Mouse (Mus musculus) lung, postnatal 0 days (tissue): Measurements from ENCODE around the gene Qsox1. TPM values are rescaled to one million over a fixed set of nuclear protein-coding genes. Genes with fewer than 3 reads are reported as not detected.
A peak's percentile ranks its signal among the peaks of the same experiment; 100 is the strongest.

Experiments used
- ATAC-seq: fragments of 200-750 bp; cut with Nextera tagmentation; 2 replicates; pipeline ENCODE4 v1.8.0; 2017; ENCODE audit warnings: moderate library complexity
- DNase-seq: peaks from one replicate; pipeline ENCODE4 v3.0.0-alpha.2; 2016; ENCODE audit warnings: low spot score
- H3K27ac ChIP-seq: fragments of 300-500 bp; sonication (generic); 2 replicates; pipeline ENCODE4 v1.5.1; 2014; ENCODE audit warnings: antibody characterized with exemption, mild to moderate bottlenecking, low read length, mixed read lengths
- H3K27me3 ChIP-seq: fragments of 300-500 bp; sonication (generic); replicated peaks from 2 replicates; pipeline ENCODE4 v1.6.1; 2014; ENCODE audit warnings: low read length, mixed read lengths; ENCODE audit not compliant: insufficient read depth
- H3K36me3 ChIP-seq: fragments of 300-500 bp; sonication (generic); 2 replicates; pipeline ENCODE4 v1.6.1; 2014; ENCODE audit warnings: low read length, mixed read lengths; ENCODE audit not compliant: insufficient read depth
- H3K4me1 ChIP-seq: fragments of 300-500 bp; sonication (generic); 2 replicates; pipeline ENCODE4 v1.6.1; 2014; ENCODE audit warnings: antibody characterized with exemption, low read depth, low read length, mixed read lengths; ENCODE audit not compliant: insufficient read depth
- H3K4me2 ChIP-seq: fragments of 300-500 bp; sonication (generic); replicated peaks from 2 replicates; pipeline ENCODE4 v1.6.1; 2014; ENCODE audit warnings: low read depth, mild to moderate bottlenecking, low read length, moderate library complexity, mixed read lengths
- H3K4me3 ChIP-seq: fragments of 300-500 bp; sonication (generic); 2 replicates; pipeline ENCODE4 v1.5.1; 2014; ENCODE audit warnings: low read depth, low read length
- H3K9ac ChIP-seq: fragments of 300-500 bp; sonication (generic); replicated peaks from 2 replicates; pipeline ENCODE4 v1.6.1; 2014; ENCODE audit warnings: low read depth, mild to moderate bottlenecking
- H3K9me3 ChIP-seq: fragments of 300-500 bp; sonication (generic); 2 replicates; pipeline ENCODE4 v1.6.1; 2016; ENCODE audit warnings: low read length, mixed read lengths
- CTCF ChIP-seq: IDR thresholded peaks from 2 replicates; pipeline ENCODE4 v1.5.1; 2016; ENCODE audit warnings: antibody characterized with exemption, mild to moderate bottlenecking
- EP300 ChIP-seq: IDR thresholded peaks from 2 replicates; pipeline ENCODE4 v1.6.1; 2016; ENCODE audit warnings: antibody characterized with exemption, mild to moderate bottlenecking, control low read depth
- WGBS: fragments of 180-500 bp; shearing (Covaris S2); extraction: QIAGEN DNeasy Blood & Tissue Kit; methylation state at CpG from one replicate; pipeline ENCODE4 v1.1.7; 2014; 5-methylcytosine and 5-hydroxymethylcytosine counted together
- polyA plus RNA-seq: library from polyadenylated mRNA; unstranded; fragments of >200 nt; fragmentation: Nextera tagmentation; extraction: Ambion mirVana; gene quantifications from 2 replicates; pipeline ENCODE4 v1.2.1, GENCODE M21; 2015

Qsox1 gene
- polyA plus RNA-seq, 1 experiment from 2014 or later, result 62.9 TPM

GRCm38 (mm10) chr1:155750517-155751178, 62.0 kb downstream of the Qsox1 start:
- no peak overlapping the region for H3K9ac ChIP-seq
- no peak overlapping the region for H3K27ac ChIP-seq
- H3K4me2 ChIP-seq, result no peak overlapping the region
- no peak overlapping the region for H3K4me3 ChIP-seq
- no peaks in the 10 kb centered on the region for H3K4me1 ChIP-seq
- DNase-seq (no peak), ATAC-seq (no peak)
- no peaks in the 10 kb centered on the region for H3K9me3 ChIP-seq
- TF ChIP-seq CTCF (no peak), EP300 (no peak)
- no peaks in the 10 kb centered on the region for H3K36me3 ChIP-seq
- 10% methylated on average over 11 of the region's 11 CpGs for WGBS
- peaks cover 46% of the 10 kb centered on the region; the same call in 1 of the 2 replicates for H3K27me3 ChIP-seq

- TF ChIP-seq CTCF (no peak), EP300 (no peak)
- no peak overlapping the region for H3K4me2 ChIP-seq
- ATAC-seq (no peak), DNase-seq (no peak)
- H3K27me3 ChIP-seq, result peaks cover 52% of the 10 kb centered on the region
- no peak overlapping the region for H3K27ac ChIP-seq
- H3K9ac ChIP-seq, result no peak overlapping the region
- no peaks in the 10 kb centered on the region for H3K36me3 ChIP-seq
- no peaks in the 10 kb centered on the region for H3K9me3 ChIP-seq
- 66% methylated on average over 5 of the region's 5 CpGs for WGBS
- H3K4me1 ChIP-seq, result peaks cover 4% of the 10 kb centered on the region; the same call in 1 of the 2 replicates
- H3K4me3 ChIP-seq, result no peak overlapping the region
Measured at GRCm38 (mm10) chr1:155747911-155748310, 64.8 kb downstream of the Qsox1 start.

GRCm38 (mm10) chr1:155747011-155747410, 65.7 kb downstream of the Qsox1 start:
- TF ChIP-seq EP300 (no peak), CTCF (no peak)
- Histone ChIP-seq H3K9ac (no peak overlapping the region), H3K36me3 (no peaks in the 10 kb centered on the region), H3K4me2 (no peak overlapping the region), H3K9me3 (no peaks in the 10 kb centered on the region), H3K27me3 (peaks cover 61% of the 10 kb centered on the region), H3K4me3 (no peak overlapping the region), H3K27ac (no peak overlapping the region), H3K4me1 (peaks cover 11% of the 10 kb centered on the region; the same call in 1 of the 2 replicates)
- ATAC-seq (no peak), DNase-seq (no peak)
- 20% methylated on average over 8 of the region's 8 CpGs for WGBS

- Histone ChIP-seq H3K9ac (no peak overlapping the region), H3K27me3 (peaks cover 82% of the 10 kb centered on the region), H3K4me3 (peak overlapping the region; percentile 48), H3K4me1 (peaks cover 21% of the 10 kb centered on the region; the same call in 1 of the 2 replicates), H3K9me3 (no peaks in the 10 kb centered on the region), H3K36me3 (no peaks in the 10 kb centered on the region), H3K4me2 (peak overlapping the region; percentile 95), H3K27ac (no peak overlapping the region)
- ATAC-seq (peak; percentile 59), DNase-seq (no peak)
- TF ChIP-seq EP300 (no peak), CTCF (no peak)
- WGBS, result 2% methylated on average over 62 of the region's 81 CpGs
Measured at GRCm38 (mm10) chr1:155742411-155743363, 70.0 kb downstream of the Qsox1 start.

GRCm38 (mm10) chr1:155741988-155742387, 70.7 kb downstream of the Qsox1 start:
- Histone ChIP-seq H3K4me1 (peaks cover 21% of the 10 kb centered on the region; the same call in 1 of the 2 replicates), H3K36me3 (no peaks in the 10 kb centered on the region), H3K9me3 (no peaks in the 10 kb centered on the region), H3K27ac (no peak overlapping the region), H3K4me2 (peak overlapping the region; percentile 95), H3K9ac (no peak overlapping the region), H3K4me3 (peak overlapping the region; percentile 48), H3K27me3 (peaks cover 82% of the 10 kb centered on the region)
- peak; percentile 12; the same call in 1 of the 2 replicates for ATAC-seq
- no peak for TF ChIP-seq CTCF
- DNase-seq, result no peak
- WGBS, result 0% methylated on average over 17 of the region's 26 CpGs

GRCm38 (mm10) chr1:155741378-155741945, 71.2 kb downstream of the Qsox1 start:
- H3K9ac ChIP-seq, result no peak overlapping the region
- no peak overlapping the region for H3K27ac ChIP-seq
- DNase-seq (no peak), ATAC-seq (no peak)
- no peak for TF ChIP-seq CTCF
- no peaks in the 10 kb centered on the region for H3K36me3 ChIP-seq
- H3K4me1 ChIP-seq, result peaks cover 21% of the 10 kb centered on the region; the same call in 1 of the 2 replicates
- peak overlapping the region; percentile 95 for H3K4me2 ChIP-seq
- peak overlapping the region; percentile 48 for H3K4me3 ChIP-seq
- H3K27me3 ChIP-seq, result peaks cover 84% of the 10 kb centered on the region
- WGBS, result 2% methylated on average over 34 of the region's 34 CpGs
- H3K9me3 ChIP-seq, result no peaks in the 10 kb centered on the region
